Mouse (Mus musculus): ENCODE measurements around the gene Tff1. TPM values are rescaled to one million over a fixed set of nuclear protein-coding genes. Genes with fewer than 3 reads are reported as not detected.

The Tff1 gene
- polyA plus RNA-seq, 1 experiment from 2014 or later = not detected

GRCm38 (mm10) chr17:31144040-31145037 lies 20.7 kb downstream of the Tff1 start, which contains the start of gene Tff2:
Gene Tff2 (minus strand): TSS chr17:31144282.
- Histone ChIP-seq H3K4me2 (ENCODE audit: low read depth, low read length) (no peak within 1 kb of the TSS), H3K36me3 (ENCODE audit: control insufficient read depth, insufficient read depth, low read length) (no peaks in the 10 kb centered on the region), H3K27me3 (replicated peaks; ENCODE audit: control insufficient read depth, insufficient read depth, low read length) (no peaks in the 10 kb centered on the region), H3K4me3 (ENCODE audit: low read depth, low read length) (no peak within 1 kb of the TSS), H3K9ac (ENCODE audit: low read depth, low read length) (no peak within 1 kb of the TSS), H3K9me3 (ENCODE audit: control insufficient read depth, low read length) (peaks cover 6% of the 10 kb centered on the region; the same call in 1 of the 2 replicates), H3K27ac (replicated peaks; ENCODE audit: low read depth, low read length) (no peak within 1 kb of the TSS), H3K4me1 (ENCODE audit: control insufficient read depth, insufficient read depth, low read length) (no peaks in the 10 kb centered on the region)
- DNase-seq (ENCODE audit: low spot score) = peak; percentile 75
- ATAC-seq (ENCODE audit: low read depth) = peak; percentile 57; the same call in 1 of the 2 replicates
- 70% methylated on average over 15 of the region's 15 CpGs for WGBS

GRCm38 (mm10) chr17:31142116-31142515 lies 23.0 kb downstream of the Tff1 start:
- no peak overlapping the region for H3K4me3 ChIP-seq (ENCODE audit: low read depth, low read length)
- no peak overlapping the region for H3K27ac ChIP-seq (replicated peaks; ENCODE audit: low read depth, low read length)
- no peaks in the 10 kb centered on the region for H3K27me3 ChIP-seq (replicated peaks; ENCODE audit: control insufficient read depth, insufficient read depth, low read length)
- WGBS = 90% methylated on average over 7 of the region's 7 CpGs
- DNase-seq (ENCODE audit: low spot score) (no peak), ATAC-seq (ENCODE audit: low read depth) (no peak)
- H3K4me1 ChIP-seq (ENCODE audit: control insufficient read depth, insufficient read depth, low read length) = no peaks in the 10 kb centered on the region
- no peak overlapping the region for H3K9ac ChIP-seq (ENCODE audit: low read depth, low read length)
- no peak overlapping the region for H3K4me2 ChIP-seq (ENCODE audit: low read depth, low read length)
- H3K36me3 ChIP-seq (ENCODE audit: control insufficient read depth, insufficient read depth, low read length) = no peaks in the 10 kb centered on the region
- no peaks in the 10 kb centered on the region for H3K9me3 ChIP-seq (ENCODE audit: control insufficient read depth, low read length)

GRCm38 (mm10) chr17:31138398-31138797 lies 26.7 kb downstream of the Tff1 start:
- no peak overlapping the region for H3K4me3 ChIP-seq (ENCODE audit: low read depth, low read length)
- 20% methylated on average over 5 of the region's 5 CpGs for whole genome bisulfite sequencing
- H3K9me3 ChIP-seq (ENCODE audit: control insufficient read depth, low read length) = no peaks in the 10 kb centered on the region
- H3K27me3 ChIP-seq (replicated peaks; ENCODE audit: control insufficient read depth, insufficient read depth, low read length) = no peaks in the 10 kb centered on the region
- H3K9ac ChIP-seq (ENCODE audit: low read depth, low read length) = no peak overlapping the region
- H3K4me2 ChIP-seq (ENCODE audit: low read depth, low read length) = no peak overlapping the region
- no peaks in the 10 kb centered on the region for H3K4me1 ChIP-seq (ENCODE audit: control insufficient read depth, insufficient read depth, low read length)
- H3K27ac ChIP-seq (replicated peaks; ENCODE audit: low read depth, low read length) = no peak overlapping the region
- no peaks in the 10 kb centered on the region for H3K36me3 ChIP-seq (ENCODE audit: control insufficient read depth, insufficient read depth, low read length)
- peak; percentile 66 for DNase-seq (ENCODE audit: low spot score)
- ATAC-seq (ENCODE audit: low read depth) = no peak

- no peak overlapping the region for H3K9ac ChIP-seq (ENCODE audit: low read depth, low read length)
- DNase-seq (ENCODE audit: low spot score) = no peak
Measured at GRCm38 (mm10) chr17:31136821-31137220, 28.3 kb downstream of the Tff1 start.

GRCm38 (mm10) chr17:31136291-31136690 lies 28.8 kb downstream of the Tff1 start:
- H3K36me3 ChIP-seq (ENCODE audit: control insufficient read depth, insufficient read depth, low read length) = no peaks in the 10 kb centered on the region
- no peaks in the 10 kb centered on the region for H3K27me3 ChIP-seq (replicated peaks; ENCODE audit: control insufficient read depth, insufficient read depth, low read length)
- ATAC-seq (ENCODE audit: low read depth) = no peak
- H3K4me2 ChIP-seq (ENCODE audit: low read depth, low read length) = no peak overlapping the region
- no peaks in the 10 kb centered on the region for H3K9me3 ChIP-seq (ENCODE audit: control insufficient read depth, low read length)
- no peak overlapping the region for H3K9ac ChIP-seq (ENCODE audit: low read depth, low read length)
- no peak overlapping the region for H3K4me3 ChIP-seq (ENCODE audit: low read depth, low read length)
- no peaks in the 10 kb centered on the region for H3K4me1 ChIP-seq (ENCODE audit: control insufficient read depth, insufficient read depth, low read length)
- WGBS = 51% methylated on average over 3 of the region's 3 CpGs
- H3K27ac ChIP-seq (replicated peaks; ENCODE audit: low read depth, low read length) = no peak overlapping the region
- no peak for DNase-seq (ENCODE audit: low spot score)

More at GRCm38 (mm10) chr17:31136821-31137220, 28.3 kb downstream of the Tff1 start:
- Histone ChIP-seq H3K4me3 (ENCODE audit: low read depth, low read length) (no peak overlapping the region), H3K27ac (replicated peaks; ENCODE audit: low read depth, low read length) (no peak overlapping the region), H3K4me1 (ENCODE audit: control insufficient read depth, insufficient read depth, low read length) (no peaks in the 10 kb centered on the region), H3K9me3 (ENCODE audit: control insufficient read depth, low read length) (no peaks in the 10 kb centered on the region), H3K4me2 (ENCODE audit: low read depth, low read length) (no peak overlapping the region), H3K27me3 (replicated peaks; ENCODE audit: control insufficient read depth, insufficient read depth, low read length) (no peaks in the 10 kb centered on the region), H3K36me3 (ENCODE audit: control insufficient read depth, insufficient read depth, low read length) (no peaks in the 10 kb centered on the region)
- ATAC-seq (ENCODE audit: low read depth) = no peak
- WGBS = 90% methylated on average over 1 of the region's 1 CpGs

GRCm38 (mm10) chr17:31134913-31135312 lies 30.2 kb downstream of the Tff1 start:
- Histone ChIP-seq H3K4me2 (ENCODE audit: low read depth, low read length) (no peak overlapping the region), H3K27me3 (replicated peaks; ENCODE audit: control insufficient read depth, insufficient read depth, low read length) (no peaks in the 10 kb centered on the region), H3K4me3 (ENCODE audit: low read depth, low read length) (no peak overlapping the region), H3K9me3 (ENCODE audit: control insufficient read depth, low read length) (no peaks in the 10 kb centered on the region), H3K9ac (ENCODE audit: low read depth, low read length) (no peak overlapping the region), H3K27ac (replicated peaks; ENCODE audit: low read depth, low read length) (no peak overlapping the region), H3K36me3 (ENCODE audit: control insufficient read depth, insufficient read depth, low read length) (no peaks in the 10 kb centered on the region), H3K4me1 (ENCODE audit: control insufficient read depth, insufficient read depth, low read length) (no peaks in the 10 kb centered on the region)
- DNase-seq (ENCODE audit: low spot score) (no peak), ATAC-seq (ENCODE audit: low read depth) (no peak)
- WGBS = 75% methylated on average over 6 of the region's 6 CpGs

- DNase-seq (ENCODE audit: low spot score) = no peak
- Histone ChIP-seq H3K4me3 (ENCODE audit: low read depth, low read length) (no peak overlapping the region), H3K27ac (replicated peaks; ENCODE audit: low read depth, low read length) (no peak overlapping the region), H3K4me1 (ENCODE audit: control insufficient read depth, insufficient read depth, low read length) (no peaks in the 10 kb centered on the region), H3K9ac (ENCODE audit: low read depth, low read length) (no peak overlapping the region), H3K36me3 (ENCODE audit: control insufficient read depth, insufficient read depth, low read length) (no peaks in the 10 kb centered on the region), H3K27me3 (replicated peaks; ENCODE audit: control insufficient read depth, insufficient read depth, low read length) (no peaks in the 10 kb centered on the region), H3K9me3 (ENCODE audit: control insufficient read depth, low read length) (no peaks in the 10 kb centered on the region), H3K4me2 (ENCODE audit: low read depth, low read length) (no peak overlapping the region)
- no peak for ATAC-seq (ENCODE audit: low read depth)
- WGBS = 76% methylated on average over 15 of the region's 15 CpGs
Measured at GRCm38 (mm10) chr17:31133776-31134175, 31.3 kb downstream of the Tff1 start.

GRCm38 (mm10) chr17:31131269-31131821 lies 33.7 kb downstream of the Tff1 start:
- Histone ChIP-seq H3K4me2 (ENCODE audit: low read depth, low read length) (no peak overlapping the region), H3K36me3 (ENCODE audit: control insufficient read depth, insufficient read depth, low read length) (no peaks in the 10 kb centered on the region), H3K4me3 (ENCODE audit: low read depth, low read length) (no peak overlapping the region), H3K27ac (replicated peaks; ENCODE audit: low read depth, low read length) (no peak overlapping the region), H3K4me1 (ENCODE audit: control insufficient read depth, insufficient read depth, low read length) (no peaks in the 10 kb centered on the region), H3K9ac (ENCODE audit: low read depth, low read length) (no peak overlapping the region), H3K27me3 (replicated peaks; ENCODE audit: control insufficient read depth, insufficient read depth, low read length) (no peaks in the 10 kb centered on the region), H3K9me3 (ENCODE audit: control insufficient read depth, low read length) (no peaks in the 10 kb centered on the region)
- 80% methylated on average over 10 of the region's 10 CpGs for WGBS
- DNase-seq (ENCODE audit: low spot score) = no peak
- ATAC-seq (ENCODE audit: low read depth) = no peak
